Mouse (Mus musculus): ENCODE results near the gene Casp8ap2. TPM values are rescaled to one million over a fixed set of nuclear protein-coding genes. Genes with fewer than 3 reads are reported as not detected.

Casp8ap2 gene
- total and polyA plus RNA-seq, 3 experiments, result 18.2 to 93.5 (median 29.8) TPM

DNA sequence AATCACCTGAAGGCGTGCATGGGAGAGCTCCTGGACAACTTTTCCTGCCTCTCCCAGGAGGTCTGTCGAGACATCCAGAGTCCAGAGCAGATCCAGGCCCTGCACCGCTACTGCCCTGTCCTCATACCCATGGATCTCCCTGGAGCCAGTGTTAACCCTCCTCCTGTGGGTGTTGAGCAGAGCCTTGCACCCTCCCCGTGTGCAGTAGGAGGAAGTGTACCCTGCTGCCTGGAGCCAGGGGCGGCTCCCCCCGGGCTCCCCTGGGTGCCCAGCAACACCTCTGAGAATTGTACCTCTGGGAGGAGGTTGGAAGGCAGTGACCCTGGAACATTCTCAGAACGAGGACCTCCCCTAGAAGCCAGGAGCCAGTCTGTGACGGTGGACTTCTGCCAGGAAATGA, 35.4 kb upstream of the Casp8ap2 start:
- Histone ChIP-seq H3K9me3 (replicated peaks; ENCODE audit: insufficient read depth, low read length) (no peaks in the 10 kb centered on the region), H3K9ac (ENCODE audit: control insufficient read depth, low read depth, low read length, poor library complexity, severe bottlenecking) (no peak overlapping the region), H3K27ac (ENCODE audit: control insufficient read depth, low read depth, low read length) (no peak overlapping the region), H3K27me3 (ENCODE audit: control insufficient read depth in 1 of 2, insufficient read depth in 2 of 2, low read length in 2 of 2) (peaks cover 0 to 5% of the 10 kb centered on the region in 2 experiments; a peak in 3 of 4 replicates), H3K4me1 (ENCODE audit: control insufficient read depth in 1 of 2, insufficient read depth in 2 of 2, low read length in 2 of 2) (peaks cover 0 to 5% of the 10 kb centered on the region in 2 experiments; a peak in 1 of 4 replicates), H3K4me3 (ENCODE audit: control insufficient read depth in 1 of 2, insufficient read depth in 1 of 2, low read depth in 2 of 2, low read length in 2 of 2) (no peak overlapping the region), H3K36me3 (ENCODE audit: control insufficient read depth in 1 of 2, insufficient read depth in 2 of 2, low read length in 2 of 2) (peaks cover 0 to 2% of the 10 kb centered on the region in 2 experiments; a peak in 1 of 4 replicates), H3K79me2 (ENCODE audit: control insufficient read depth, insufficient read depth, low read length, poor library complexity) (no peaks in the 10 kb centered on the region)
- DNase-seq (ENCODE audit: low read depth, low spot score), result no peak
- TF ChIP-seq E2F4 (IDR thresholded peaks at IDR 0.05; ENCODE audit: borderline replicate concordance, low read depth, low read length) (no peak), TAL1 (IDR thresholded peaks at IDR 0.05; ENCODE audit: low read length) (no peak), EP300 (IDR thresholded peaks at IDR 0.05; ENCODE audit: low read depth in 1 of 2, low read length in 2 of 2) (no peak), MAX (IDR thresholded peaks at IDR 0.05; ENCODE audit: low read length) (no peak), USF2 (IDR thresholded peaks at IDR 0.05; ENCODE audit: borderline replicate concordance in 1 of 2, insufficient read depth in 1 of 2, low read depth in 1 of 2, low read length in 2 of 2) (no peak), POLR2AphosphoS2 (IDR thresholded peaks at IDR 0.05; ENCODE audit: low read length) (no peak), USF1 (IDR thresholded peaks at IDR 0.05; ENCODE audit: low read depth, low read length) (no peak), CTCF (IDR thresholded peaks at IDR 0.05 in 2 of 3, conservative IDR thresholded peaks at IDR 0.05 in 1 of 3; ENCODE audit: control insufficient read depth in 1 of 3, insufficient read depth in 1 of 3, low read depth in 2 of 3, low read length in 3 of 3, poor library complexity in 1 of 3, severe bottlenecking in 1 of 3) (no peak), SIN3A (IDR thresholded peaks at IDR 0.05; ENCODE audit: low read length) (no peak), MXI1 (IDR thresholded peaks at IDR 0.05; ENCODE audit: low read depth, low read length) (no peak), JUND (IDR thresholded peaks at IDR 0.05; ENCODE audit: low read depth, low read length) (no peak), ELF1 (IDR thresholded peaks at IDR 0.05; ENCODE audit: low read depth, low read length) (no peak), SMC3 (IDR thresholded peaks at IDR 0.05; ENCODE audit: low read depth, low read length) (no peak), ETS1 (IDR thresholded peaks at IDR 0.05; ENCODE audit: low read depth, low read length) (no peak), ZNF384 (IDR thresholded peaks at IDR 0.05; ENCODE audit: low read depth, low read length) (no peak), KAT2A (conservative IDR thresholded peaks at IDR 0.05; ENCODE audit: low read depth, low read length) (no peak)

GRCm38 (mm10) chr4:32584181-32584580, 31.1 kb upstream of the Casp8ap2 start:
- H3K4me1 ChIP-seq (ENCODE audit: control insufficient read depth in 1 of 2, insufficient read depth in 2 of 2, low read length in 2 of 2), result peaks cover 0 to 2% of the 10 kb centered on the region in 2 experiments; a peak in 1 of 4 replicates
- peaks cover 0 to 2% of the 10 kb centered on the region in 2 experiments; a peak in 2 of 4 replicates for H3K27me3 ChIP-seq (ENCODE audit: control insufficient read depth in 1 of 2, insufficient read depth in 2 of 2, low read length in 2 of 2)
- H3K36me3 ChIP-seq (ENCODE audit: control insufficient read depth in 1 of 2, insufficient read depth in 2 of 2, low read length in 2 of 2), result peaks cover 0 to 2% of the 10 kb centered on the region in 2 experiments; a peak in 1 of 4 replicates
- no peak for TF ChIP-seq SMC3 (IDR thresholded peaks at IDR 0.05; ENCODE audit: low read depth, low read length)
- H3K79me2 ChIP-seq (ENCODE audit: control insufficient read depth, insufficient read depth, low read length, poor library complexity), result no peaks in the 10 kb centered on the region
- H3K27ac ChIP-seq (ENCODE audit: control insufficient read depth, low read depth, low read length), result no peak overlapping the region
- no peak for DNase-seq (ENCODE audit: low read depth, low spot score)
- no peak overlapping the region for H3K4me3 ChIP-seq (ENCODE audit: control insufficient read depth in 1 of 2, insufficient read depth in 1 of 2, low read depth in 2 of 2, low read length in 2 of 2)
- H3K9me3 ChIP-seq (replicated peaks; ENCODE audit: insufficient read depth, low read length), result no peaks in the 10 kb centered on the region
- no peak overlapping the region for H3K9ac ChIP-seq (ENCODE audit: control insufficient read depth, low read depth, low read length, poor library complexity, severe bottlenecking)

Measured in MEL (cell line).